Mouse (Mus musculus): ENCODE results near the gene Ppp1r37.
"Not testable (repeated sequence)": the region's sequence is repeated elsewhere in the genome, so short reads cannot be mapped to it uniquely, and the experiment has no call there.

The Ppp1r37 gene

DNA sequence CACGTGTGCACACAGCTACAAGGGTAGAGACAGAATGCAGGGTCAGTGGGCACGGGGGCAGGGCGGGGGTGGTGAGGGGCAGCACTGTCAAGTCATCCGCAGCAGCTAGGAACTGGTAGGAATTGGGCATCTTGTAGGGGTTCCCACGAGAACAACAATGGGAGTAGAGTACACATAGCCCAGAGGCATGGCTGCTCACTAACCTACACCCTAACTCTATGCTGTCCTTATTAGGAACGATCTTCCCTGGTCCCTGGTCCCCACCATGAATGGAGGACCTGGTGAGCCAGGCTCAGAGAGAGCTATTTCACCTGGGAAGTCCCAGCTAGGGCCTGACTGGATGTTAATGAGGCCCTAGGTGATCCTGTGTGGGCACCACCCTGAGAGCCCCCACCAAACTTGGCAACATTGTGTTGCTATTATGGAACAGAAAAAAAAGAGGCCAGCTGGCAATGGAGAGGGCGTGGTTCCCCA lies 21.2 kb downstream of the Ppp1r37 start:
- DNase-seq (ENCODE audit: low read depth, low spot score), result no peak

DNA sequence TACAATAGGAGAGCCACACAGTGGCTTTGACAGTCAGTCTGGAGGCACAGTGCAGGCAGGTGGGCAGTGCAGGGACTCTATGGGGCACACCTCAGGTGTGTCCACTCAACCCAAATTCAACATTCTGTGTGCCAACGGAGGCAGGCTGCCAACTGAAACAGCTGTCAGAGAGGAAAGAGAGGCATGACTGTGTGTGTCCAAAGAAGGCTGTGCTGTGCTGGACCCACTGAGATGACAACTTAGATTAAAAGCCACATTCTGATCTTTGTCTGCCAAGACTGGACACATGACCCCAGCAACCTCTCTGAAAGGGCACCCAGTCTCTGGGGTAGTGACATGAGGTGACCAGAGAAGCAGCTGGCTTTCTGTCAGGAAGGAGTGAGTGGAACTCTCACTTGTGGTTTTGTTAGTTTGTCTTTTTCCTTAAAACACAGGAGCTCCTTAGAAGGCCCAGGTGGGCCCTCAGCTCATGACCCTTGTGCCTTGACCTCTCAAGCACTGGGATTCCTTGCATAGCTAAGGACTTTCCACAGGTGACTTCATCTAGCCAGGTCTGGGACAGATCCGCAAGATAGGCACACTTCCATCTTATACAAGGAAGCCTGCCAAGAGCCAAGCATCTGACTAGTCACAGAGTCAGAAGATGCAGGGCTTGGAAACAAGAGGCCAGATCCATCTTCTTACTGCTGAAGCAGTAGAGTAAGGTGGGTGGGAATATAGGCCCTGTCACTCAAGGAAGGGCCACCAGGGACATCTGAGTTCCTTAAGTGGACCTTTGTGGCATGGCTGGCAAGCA lies 21.9 kb downstream of the Ppp1r37 start:
- DNase-seq (ENCODE audit: low read depth, low spot score), result peak; percentile 48

- no peak for DNase-seq (ENCODE audit: low read depth, low spot score)
These were observed 28.2 kb downstream of the Ppp1r37 start for GRCm38 (mm10) chr7:19534676-19535075.

DNA sequence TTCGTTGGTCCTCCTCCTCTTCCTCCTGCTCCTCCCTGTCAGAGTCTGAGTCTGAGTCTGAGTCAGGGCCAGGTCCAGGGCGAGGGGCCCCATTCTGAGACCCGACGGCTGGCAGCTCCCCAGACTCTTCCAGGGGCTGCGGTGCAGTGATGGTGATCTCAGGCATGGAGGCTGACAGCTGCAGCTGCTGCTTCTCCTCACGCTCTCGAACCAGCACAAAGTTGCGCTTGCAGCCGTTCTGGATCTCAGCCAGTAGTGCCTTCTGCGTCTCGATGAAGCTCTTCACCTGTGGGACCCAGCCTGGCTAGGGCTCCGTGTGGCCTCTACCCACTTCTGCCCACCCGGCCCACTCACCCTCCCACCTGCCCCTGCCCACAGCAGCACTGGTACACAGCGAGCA lies 30.6 kb downstream of the Ppp1r37 start:
- DNase-seq (ENCODE audit: low read depth, low spot score), result no peak

GRCm38 (mm10) chr7:19531077-19531476 lies 31.8 kb downstream of the Ppp1r37 start:
- DNase-seq (ENCODE audit: low read depth, low spot score), result no peak

DNA sequence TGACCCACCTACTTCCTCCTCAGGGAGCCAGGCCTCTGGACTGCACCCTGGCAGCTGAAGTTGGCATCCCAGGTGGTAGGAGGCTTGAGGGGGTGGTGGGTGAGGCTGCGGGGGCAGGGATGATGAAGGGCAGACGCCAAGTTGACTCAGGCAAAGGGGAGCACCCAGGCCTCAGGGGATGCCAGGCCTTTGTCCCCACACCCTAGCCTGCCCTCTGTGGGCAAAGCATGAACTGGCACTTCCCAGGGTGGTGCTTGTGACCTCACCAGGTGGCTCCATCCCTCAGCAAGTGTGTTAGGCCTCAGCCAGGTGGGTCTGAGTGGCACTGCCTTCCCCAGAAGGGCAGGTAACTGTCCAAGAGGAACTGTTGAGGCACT lies 37.8 kb downstream of the Ppp1r37 start:
- no peak for DNase-seq (ENCODE audit: low read depth, low spot score)

DNA sequence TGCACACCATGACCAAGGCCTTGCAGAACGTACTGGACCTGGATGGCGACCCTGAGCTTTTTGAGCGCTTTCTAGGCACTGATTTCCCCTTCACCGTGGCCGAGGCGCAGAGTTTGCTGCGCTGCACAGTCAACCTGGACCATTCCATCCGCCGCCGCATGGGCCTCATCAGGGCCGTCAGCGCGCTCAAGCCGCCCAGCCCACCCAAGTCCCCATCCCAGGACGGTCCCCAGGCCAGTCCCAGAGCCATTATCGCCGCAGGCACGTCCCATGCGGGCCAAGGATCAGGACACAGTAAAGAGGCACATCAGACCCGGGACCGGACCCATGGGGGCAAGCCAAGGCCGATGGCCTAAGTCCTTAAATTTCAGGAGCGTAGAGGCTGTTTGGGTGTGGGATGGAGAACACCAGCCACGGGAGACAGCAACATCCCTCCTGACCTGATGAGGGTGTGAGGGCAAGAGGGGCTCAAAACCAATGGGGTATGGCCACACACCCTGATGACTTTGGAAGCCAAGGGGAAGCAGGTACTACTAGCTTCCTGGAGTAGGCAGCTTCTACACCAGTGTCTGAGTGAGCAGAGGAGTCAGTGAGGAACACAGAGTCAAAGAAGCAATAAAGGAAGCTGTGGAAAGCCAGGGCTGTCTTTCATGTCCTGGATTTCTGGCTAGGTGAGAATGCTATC lies 38.3 kb downstream of the Ppp1r37 start:
- no peak for DNase-seq (ENCODE audit: low read depth, low spot score)

- DNase-seq (ENCODE audit: low read depth, low spot score), result no peak
These were observed 39.0 kb downstream of the Ppp1r37 start for GRCm38 (mm10) chr7:19523757-19524419.

DNA sequence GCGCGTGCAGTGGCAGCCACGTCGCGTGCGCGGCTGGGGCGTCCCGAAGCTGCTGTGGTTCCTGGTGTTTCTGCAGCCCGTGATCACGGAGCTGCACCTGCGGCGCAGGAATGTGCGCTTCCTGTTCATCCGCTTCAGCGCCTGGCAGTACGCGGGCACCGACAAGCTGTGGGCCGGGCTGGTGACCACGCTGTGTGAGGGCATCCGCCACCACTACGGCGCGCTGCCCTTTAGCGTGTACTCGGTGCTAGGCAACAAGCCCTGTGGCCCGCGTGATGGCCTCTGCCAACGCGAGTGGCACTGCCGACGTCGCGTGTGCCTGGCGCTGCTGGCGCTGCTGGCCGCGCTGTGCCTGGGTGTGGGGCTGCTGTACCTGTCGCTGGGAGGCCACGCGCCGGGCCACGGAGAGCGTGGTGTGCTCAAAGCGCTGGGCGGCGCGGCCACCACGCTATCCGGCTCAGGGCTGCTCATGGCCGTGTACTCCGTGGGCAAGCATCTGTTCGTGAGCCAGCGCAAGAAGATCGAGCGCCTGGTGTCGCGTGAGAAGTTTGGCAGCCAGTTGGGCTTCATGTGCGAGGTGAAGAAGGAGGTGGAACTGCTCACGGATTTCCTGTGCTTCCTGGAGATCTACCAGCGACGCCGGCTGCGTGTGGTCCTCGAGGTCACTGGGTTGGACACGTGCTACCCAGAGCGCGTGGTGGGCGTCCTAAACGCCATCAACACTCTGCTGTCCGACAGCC lies 39.7 kb downstream of the Ppp1r37 start:
- no peak for DNase-seq (ENCODE audit: low read depth, low spot score)

- DNase-seq (ENCODE audit: low read depth, low spot score), result no peak
These were observed 42.8 kb downstream of the Ppp1r37 start for GRCm38 (mm10) chr7:19520032-19520431.

DNA sequence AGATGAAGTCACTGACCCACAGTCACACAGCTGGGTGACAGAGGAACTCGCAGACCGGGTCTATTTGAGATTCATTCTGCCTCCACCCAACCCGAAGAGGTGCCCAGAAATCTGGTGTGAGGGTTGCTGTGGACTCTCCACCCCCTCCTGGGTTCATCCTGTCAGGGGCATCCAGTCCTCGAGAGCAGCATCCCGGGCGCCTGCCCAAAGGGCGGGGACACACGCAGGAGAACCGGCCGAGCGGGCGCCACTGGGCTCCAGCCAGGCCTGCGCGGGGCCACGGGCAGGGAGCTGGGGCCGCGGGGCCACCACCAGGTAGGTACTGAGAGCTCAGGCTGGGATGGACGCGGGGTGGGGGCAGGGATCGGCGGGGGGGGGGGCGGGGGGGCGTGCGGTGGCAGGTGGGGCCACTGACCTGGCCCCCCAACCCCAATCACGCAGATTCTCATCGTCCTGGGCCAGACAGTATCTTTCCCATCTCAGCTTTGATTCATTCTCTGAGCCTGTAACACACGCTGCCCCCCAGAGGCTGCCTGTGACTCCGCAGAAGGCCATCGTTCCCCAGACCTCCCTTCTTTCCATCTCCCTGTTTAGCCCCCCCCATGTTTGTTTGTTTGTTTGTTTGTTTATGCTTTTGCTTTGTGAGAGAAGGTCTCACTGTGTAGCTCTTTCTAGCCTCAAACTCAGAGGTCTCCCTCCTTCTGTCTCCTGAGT lies 45.1 kb downstream of the Ppp1r37 start, which contains the start of gene Nkpd1:
Gene Nkpd1 (plus strand): TSS at position 187 of the 714 bp plus-strand sequence.
- DNase-seq (ENCODE audit: low read depth, low spot score), result no peak

DNA sequence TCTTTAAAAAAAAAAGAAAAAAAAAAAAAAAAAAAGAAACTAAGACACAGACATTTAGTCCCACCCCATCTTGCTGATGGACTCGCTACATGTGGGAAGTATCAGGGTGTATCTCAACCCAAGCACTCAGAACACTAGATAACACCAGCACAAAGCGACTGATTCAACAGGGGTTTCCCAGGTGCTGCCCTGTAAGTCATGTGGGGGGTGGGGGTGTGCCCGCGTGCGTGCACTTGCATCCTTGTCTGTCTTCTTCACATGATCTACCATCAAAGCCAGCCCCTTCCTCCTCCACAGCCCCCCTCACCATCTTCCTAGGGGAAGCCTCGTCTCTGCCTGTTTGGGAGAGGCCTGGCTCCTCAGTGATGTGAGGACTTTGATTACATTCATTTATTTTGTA lies 50.5 kb downstream of the Ppp1r37 start:
- no peak for DNase-seq (ENCODE audit: low read depth, low spot score)

DNA sequence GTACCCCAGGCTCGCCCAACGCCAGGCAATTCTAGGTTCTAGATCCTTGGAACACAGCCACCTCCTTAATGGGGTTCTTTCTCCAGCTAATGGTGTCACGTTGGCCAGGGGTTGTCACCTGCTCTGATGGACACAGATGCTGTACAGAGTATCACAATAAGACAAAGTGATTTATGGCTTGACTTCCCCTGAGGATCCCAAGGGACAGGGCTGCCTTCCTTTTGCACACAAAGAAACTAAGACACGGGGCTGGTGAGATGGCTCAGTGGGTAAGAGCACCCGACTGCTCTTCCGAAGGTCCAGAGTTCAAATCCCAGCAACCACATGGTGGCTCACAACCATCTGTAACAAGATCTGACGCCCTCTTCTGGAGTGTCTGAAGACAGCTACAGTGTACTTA lies 50.9 kb downstream of the Ppp1r37 start:
- DNase-seq (ENCODE audit: low read depth, low spot score), result not testable (repeated sequence)

- no peak for DNase-seq (ENCODE audit: low read depth, low spot score)
These were observed 53.1 kb downstream of the Ppp1r37 start for GRCm38 (mm10) chr7:19509786-19510185.

GRCm38 (mm10) chr7:19508924-19509568 lies 53.8 kb downstream of the Ppp1r37 start:
- no peak for DNase-seq (ENCODE audit: low read depth, low spot score)

DNA sequence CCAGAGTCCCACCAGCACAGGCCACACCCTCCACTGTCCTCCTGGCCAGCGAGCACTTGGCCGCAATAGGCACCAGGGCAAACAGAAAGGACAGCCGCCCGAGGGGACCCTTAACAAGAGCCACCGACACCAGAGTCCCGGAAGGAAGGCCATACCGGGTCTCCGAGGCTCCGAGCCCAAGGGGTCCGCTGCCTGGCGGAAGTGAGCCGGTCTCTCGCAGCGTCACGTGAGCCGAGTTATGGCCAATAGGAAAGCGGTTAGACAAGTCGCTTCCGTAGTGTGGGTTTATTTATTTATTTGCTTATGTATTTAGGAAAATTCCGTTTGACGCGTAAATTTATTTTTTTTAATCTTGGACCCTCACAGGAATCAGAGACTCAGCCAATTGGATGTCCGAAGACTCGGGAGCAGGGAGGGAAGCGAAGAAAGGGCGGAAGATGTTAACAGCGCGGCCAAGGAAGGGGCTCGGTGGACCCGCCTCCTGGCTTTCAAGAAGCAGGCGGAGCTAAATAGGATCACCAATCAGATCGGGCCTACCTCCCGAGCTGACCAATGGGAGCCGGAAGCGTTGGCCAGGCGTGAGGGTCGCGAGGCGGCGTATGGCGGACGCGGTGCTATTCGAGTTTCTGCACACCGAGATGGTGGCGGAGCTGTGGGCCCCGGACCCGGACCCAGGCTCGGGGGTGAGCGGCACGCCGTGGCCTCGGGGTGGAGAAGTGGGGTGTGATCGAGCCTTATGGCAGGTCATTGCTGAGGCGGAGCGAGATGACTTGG lies 54.5 kb downstream of the Ppp1r37 start, which contains the start of the genes Bloc1s3 and Trappc6a:
Gene Bloc1s3 (minus strand): TSS at position 218 of the 774 bp plus-strand sequence.
Gene Trappc6a (plus strand): TSS at position 246 of the 774 bp plus-strand sequence.
- peak; percentile 89 for DNase-seq (ENCODE audit: low read depth, low spot score)

- no peak for DNase-seq (ENCODE audit: low read depth, low spot score)
These were observed 55.3 kb downstream of the Ppp1r37 start for GRCm38 (mm10) chr7:19507612-19507981.

DNA sequence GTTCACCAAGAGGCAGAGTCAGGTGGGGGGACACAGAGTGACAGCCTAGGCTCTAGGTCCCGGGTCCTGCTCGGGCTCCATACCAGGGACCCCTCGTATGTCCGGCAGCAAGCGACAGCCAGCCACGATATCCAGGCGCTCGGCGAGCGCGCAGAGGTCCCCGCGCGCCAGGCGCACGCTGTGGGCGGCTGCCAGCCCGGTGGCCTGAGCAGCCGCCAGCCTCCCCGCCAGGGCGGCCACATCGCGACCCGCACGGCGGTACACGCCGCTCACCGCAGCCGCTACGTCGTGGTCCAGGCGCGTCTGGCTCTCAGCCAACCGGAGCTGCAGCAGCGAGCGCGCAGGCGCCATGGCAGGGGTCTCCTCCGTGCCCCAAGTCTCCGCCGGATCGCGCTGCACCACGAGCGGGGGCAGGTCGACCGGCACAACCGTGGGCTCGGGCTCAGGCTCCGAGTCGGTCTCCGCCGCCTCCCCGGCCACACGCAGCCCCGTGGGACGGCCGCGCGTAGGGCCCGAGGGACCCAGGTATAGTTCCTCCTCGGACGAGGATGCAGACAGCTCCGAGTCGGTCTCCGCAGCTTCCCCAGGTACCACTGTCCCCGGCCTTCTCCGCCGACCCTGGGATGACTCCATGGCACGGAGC lies 55.8 kb downstream of the Ppp1r37 start:
- DNase-seq (ENCODE audit: low read depth, low spot score), result no peak

GRCm38 (mm10) chr7:19506326-19506725 lies 56.5 kb downstream of the Ppp1r37 start:
- DNase-seq (ENCODE audit: low read depth, low spot score), result no peak

Data from skeletal muscle tissue, adult 2 months (tissue).